Mouse (Mus musculus) bone marrow, adult 2 months (tissue): ENCODE data around the gene Parva. TPM values are rescaled to one million over a fixed set of nuclear protein-coding genes. Genes with fewer than 3 reads are reported as not detected.

Experiments used
- H3K27ac ChIP-seq: fragments of 200-500 bp; 2 replicates; pipeline ENCODE4 v1.5.1; 2012; ENCODE audit warnings: low read depth, mild to moderate bottlenecking, control low read depth, inconsistent platforms, low read length; ENCODE audit not compliant: control insufficient read depth, poor library complexity, insufficient read depth
- H3K4me1 ChIP-seq: fragments of 200-500 bp; 2 replicates; pipeline ENCODE4 v1.6.1; 2011; ENCODE audit warnings: low read length; ENCODE audit not compliant: control insufficient read depth, insufficient read depth
- H3K4me3 ChIP-seq: fragments of 200-500 bp; replicated peaks from 2 replicates; pipeline ENCODE3; 2011; ENCODE audit warnings: mild to moderate bottlenecking, low read depth, low read length, control low read depth; ENCODE audit not compliant: control insufficient read depth
- CTCF ChIP-seq: fragments of 200-500 bp; IDR thresholded peaks from 2 replicates; pipeline ENCODE4 v1.5.1; 2011; ENCODE audit warnings: low read length, control low read depth; ENCODE audit not compliant: control insufficient read depth, insufficient read depth
- POLR2A ChIP-seq: fragments of 200-500 bp; IDR thresholded peaks from 2 replicates; pipeline ENCODE4 v1.6.1; 2011; ENCODE audit warnings: low read depth, mild to moderate bottlenecking, control low read depth, low read length, borderline replicate concordance; ENCODE audit not compliant: control insufficient read depth
- WGBS: fragments of 180-500 bp; shearing (Covaris S2); methylation state at CpG from one replicate; pipeline ENCODE4 v1.1.7; 2018; 5-methylcytosine and 5-hydroxymethylcytosine counted together
- polyA plus RNA-seq: library from polyadenylated mRNA; stranded (reverse); fragments of >200 nt; gene quantifications from 2 replicates; pipeline ENCODE4 v1.2.4, GENCODE M21; 2011; ENCODE audit warnings: low replicate concordance; ENCODE audit not compliant: missing spikeins, insufficient read depth, insufficient read length

The Parva gene
- polyA plus RNA-seq, 1 experiment: 6.2 TPM

GRCm38 (mm10) chr7:112455566-112456110, 28.3 kb downstream of the Parva start:
- no peaks in the 10 kb centered on the region; the same call in 1 of the 2 replicates for H3K4me1 ChIP-seq
- 84% methylated on average over 5 of the region's 5 CpGs for WGBS
- no peak overlapping the region for H3K4me3 ChIP-seq
- TF ChIP-seq POLR2A: no peak
- no peak for TF ChIP-seq CTCF
- H3K27ac ChIP-seq: no peak overlapping the region

GRCm38 (mm10) chr7:112457373-112457772, 30.1 kb downstream of the Parva start:
- H3K4me3 ChIP-seq: no peak overlapping the region
- no peak overlapping the region for H3K27ac ChIP-seq
- TF ChIP-seq CTCF: no peak
- TF ChIP-seq POLR2A: no peak
- WGBS: 77% methylated on average over 4 of the region's 4 CpGs
- no peaks in the 10 kb centered on the region; the same call in 1 of the 2 replicates for H3K4me1 ChIP-seq

GRCm38 (mm10) chr7:112457920-112458319, 30.6 kb downstream of the Parva start:
- H3K4me3 ChIP-seq: no peak overlapping the region
- H3K4me1 ChIP-seq: no peaks in the 10 kb centered on the region; the same call in 1 of the 2 replicates
- TF ChIP-seq POLR2A (no peak), CTCF (no peak)
- H3K27ac ChIP-seq: no peak overlapping the region
- WGBS: 70% methylated on average over 4 of the region's 4 CpGs

GRCm38 (mm10) chr7:112458440-112458839, 31.1 kb downstream of the Parva start:
- no peak for TF ChIP-seq CTCF
- no peak for TF ChIP-seq POLR2A
- Histone ChIP-seq H3K4me3 (no peak overlapping the region), H3K4me1 (no peaks in the 10 kb centered on the region; the same call in 1 of the 2 replicates), H3K27ac (no peak overlapping the region)
- WGBS: 69% methylated on average over 5 of the region's 5 CpGs

- no peaks in the 10 kb centered on the region for H3K4me1 ChIP-seq
- no peak overlapping the region for H3K27ac ChIP-seq
- WGBS: 16% methylated on average over 2 of the region's 2 CpGs
- no peak overlapping the region for H3K4me3 ChIP-seq
- TF ChIP-seq CTCF (no peak), POLR2A (no peak)
Observed at GRCm38 (mm10) chr7:112463074-112463473, 35.8 kb downstream of the Parva start.

GRCm38 (mm10) chr7:112465920-112466319, 38.6 kb downstream of the Parva start:
- TF ChIP-seq POLR2A: no peak
- TF ChIP-seq CTCF: no peak
- H3K4me1 ChIP-seq: no peaks in the 10 kb centered on the region
- H3K27ac ChIP-seq: no peak overlapping the region
- H3K4me3 ChIP-seq: no peak overlapping the region
- 72% methylated on average over 3 of the region's 3 CpGs for WGBS

DNA sequence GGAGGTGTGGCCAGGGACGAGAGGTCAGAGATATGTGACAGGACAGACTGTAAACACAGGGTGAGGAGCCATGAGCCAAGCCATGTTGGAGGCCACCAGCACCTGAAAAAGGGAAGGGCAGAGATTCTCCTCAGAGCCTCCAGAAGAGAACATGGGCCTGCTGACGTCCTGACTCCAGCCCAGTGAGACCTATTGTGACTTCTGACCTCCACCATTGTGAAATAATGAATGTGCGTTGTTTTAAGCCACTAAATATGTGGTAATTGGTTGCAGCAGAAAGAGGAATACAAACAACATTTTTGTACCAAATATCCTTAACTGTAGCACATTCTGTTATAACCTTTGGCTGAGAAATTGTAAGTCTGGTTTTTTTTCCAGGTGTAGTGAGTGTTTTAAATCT, 39.5 kb downstream of the Parva start:
- WGBS: 46% methylated on average over 3 of the region's 3 CpGs
- H3K4me1 ChIP-seq: no peaks in the 10 kb centered on the region
- no peak overlapping the region for H3K4me3 ChIP-seq
- no peak overlapping the region for H3K27ac ChIP-seq
- TF ChIP-seq POLR2A: no peak
- TF ChIP-seq CTCF: no peak

DNA sequence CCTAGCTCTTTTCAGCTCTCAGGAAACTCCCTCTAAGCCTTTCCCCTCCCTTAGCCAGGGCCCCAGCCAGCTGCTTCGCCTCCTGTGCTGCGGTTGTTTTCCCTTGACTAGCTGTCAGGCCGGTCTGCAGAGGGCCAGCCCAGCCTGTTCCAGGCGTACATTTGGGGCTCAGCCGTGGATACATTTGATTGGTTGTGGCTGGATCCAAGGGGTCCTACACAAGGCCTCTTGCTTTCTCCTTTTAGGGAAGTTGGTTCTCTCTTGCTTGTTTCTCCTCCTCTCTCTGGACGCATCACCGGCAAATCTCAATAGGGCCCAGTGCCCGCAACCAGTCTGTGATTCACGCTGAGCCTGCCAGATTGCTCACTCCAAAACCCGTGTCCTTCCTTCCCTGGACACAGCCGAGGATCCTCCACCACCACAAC, 40.4 kb downstream of the Parva start:
- H3K4me1 ChIP-seq: no peaks in the 10 kb centered on the region
- TF ChIP-seq CTCF (no peak), POLR2A (no peak)
- no peak overlapping the region for H3K4me3 ChIP-seq
- H3K27ac ChIP-seq: no peak overlapping the region
- 20% methylated on average over 11 of the region's 11 CpGs for WGBS

DNA sequence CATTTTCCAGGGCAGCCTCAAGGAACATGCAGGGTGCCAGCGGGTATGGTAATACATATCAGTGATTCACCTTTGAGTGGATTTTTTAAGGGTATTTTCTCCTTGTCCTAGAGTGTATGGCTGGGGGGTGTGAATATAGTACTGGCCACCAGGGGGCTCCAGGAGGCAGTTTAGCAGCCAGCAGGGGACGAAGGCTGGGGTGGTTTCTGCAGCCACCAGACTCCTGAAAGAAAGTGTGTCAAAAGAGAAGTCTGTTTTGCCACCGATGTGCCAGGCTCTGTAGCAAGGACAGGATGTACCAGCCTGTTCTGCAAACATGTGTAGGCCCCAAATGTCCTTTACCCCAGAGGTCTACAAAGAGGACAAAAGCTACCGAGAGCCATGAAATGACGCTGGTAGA, 42.5 kb downstream of the Parva start:
- no peaks in the 10 kb centered on the region for H3K4me1 ChIP-seq
- no peak for TF ChIP-seq POLR2A
- TF ChIP-seq CTCF: peak; percentile 58
- no peak overlapping the region for H3K27ac ChIP-seq
- no peak overlapping the region for H3K4me3 ChIP-seq
- WGBS: 34% methylated on average over 5 of the region's 5 CpGs
